Mouse (Mus musculus) ES-Bruce4 (cell line): ENCODE data around the gene Olfr483.

ENCODE experiments used
- CTCF ChIP-seq: IDR thresholded peaks from one replicate; pipeline ENCODE4 v1.8.1; 2011; ENCODE audit warnings: low read depth, low read length
- EP300 ChIP-seq: IDR thresholded peaks from 2 replicates; pipeline ENCODE4 v1.6.1; 2011; ENCODE audit warnings: low read depth, low read length; ENCODE audit not compliant: insufficient read depth
- POLR2A ChIP-seq: IDR thresholded peaks from one replicate; pipeline ENCODE4 v1.8.1; 2011; ENCODE audit warnings: low read length; ENCODE audit not compliant: insufficient read depth

- TF ChIP-seq CTCF: no peak
- TF ChIP-seq EP300: no peak
- no peak for TF ChIP-seq POLR2A
Observed at GRCm38 (mm10) chr7:108067246-108067645, 33.4 kb upstream of the Olfr483 start, which contains the start of gene Olfr480.
